Mouse (Mus musculus): ENCODE results near the gene D17H6S53E. TPM values are rescaled to one million over a fixed set of nuclear protein-coding genes. Genes with fewer than 3 reads are reported as not detected.
A peak's percentile ranks its signal among the peaks of the same experiment; 100 is the strongest.

D17H6S53E gene
- total RNA-seq, 1 experiment from 2014 or later: 6.3 TPM

- ATAC-seq (replicated peaks; ENCODE audit: low read depth, poor library complexity, severe bottlenecking): no peak
Observed at GRCm38 (mm10) chr17:35157254-35157653, 31.1 kb downstream of the D17H6S53E start.

- ATAC-seq (replicated peaks; ENCODE audit: low read depth, poor library complexity, severe bottlenecking): no peak
Observed at GRCm38 (mm10) chr17:35157661-35158175, 31.5 kb downstream of the D17H6S53E start.

GRCm38 (mm10) chr17:35158850-35159593 is 32.8 kb downstream of the D17H6S53E start:
- no peak for ATAC-seq (replicated peaks; ENCODE audit: low read depth, poor library complexity, severe bottlenecking)

- ATAC-seq (replicated peaks; ENCODE audit: low read depth, poor library complexity, severe bottlenecking): no peak
Observed at GRCm38 (mm10) chr17:35159638-35160037, 33.5 kb downstream of the D17H6S53E start.

- ATAC-seq (replicated peaks; ENCODE audit: low read depth, poor library complexity, severe bottlenecking): no peak
Observed at GRCm38 (mm10) chr17:35161421-35161820, 35.2 kb downstream of the D17H6S53E start.

GRCm38 (mm10) chr17:35162121-35162520 is 35.9 kb downstream of the D17H6S53E start:
- ATAC-seq (replicated peaks; ENCODE audit: low read depth, poor library complexity, severe bottlenecking): no peak

GRCm38 (mm10) chr17:35162730-35163129 is 36.6 kb downstream of the D17H6S53E start:
- ATAC-seq (replicated peaks; ENCODE audit: low read depth, poor library complexity, severe bottlenecking): no peak

- ATAC-seq (replicated peaks; ENCODE audit: low read depth, poor library complexity, severe bottlenecking): no peak
Observed at GRCm38 (mm10) chr17:35163326-35164081, 37.3 kb downstream of the D17H6S53E start.

GRCm38 (mm10) chr17:35164218-35164567 is 38.0 kb downstream of the D17H6S53E start:
- ATAC-seq (replicated peaks; ENCODE audit: low read depth, poor library complexity, severe bottlenecking): no peak

GRCm38 (mm10) chr17:35164568-35165450 is 38.6 kb downstream of the D17H6S53E start, which contains the start of gene Prrc2a:
TSS of gene Prrc2a (minus strand) at chr17:35164897.
- ATAC-seq (replicated peaks; ENCODE audit: low read depth, poor library complexity, severe bottlenecking): peak; percentile 90

GRCm38 (mm10) chr17:35165451-35166155 is 39.4 kb downstream of the D17H6S53E start:
- ATAC-seq (replicated peaks; ENCODE audit: low read depth, poor library complexity, severe bottlenecking): no peak

- ATAC-seq (replicated peaks; ENCODE audit: low read depth, poor library complexity, severe bottlenecking): no peak; the same call in 1 of the 2 replicates
Observed at GRCm38 (mm10) chr17:35166352-35167035, 40.3 kb downstream of the D17H6S53E start.

- ATAC-seq (replicated peaks; ENCODE audit: low read depth, poor library complexity, severe bottlenecking): no peak
Observed at GRCm38 (mm10) chr17:35167794-35168193, 41.6 kb downstream of the D17H6S53E start.

- no peak for ATAC-seq (replicated peaks; ENCODE audit: low read depth, poor library complexity, severe bottlenecking)
Observed at GRCm38 (mm10) chr17:35168541-35169207, 42.5 kb downstream of the D17H6S53E start.

GRCm38 (mm10) chr17:35172445-35173234 is 46.5 kb downstream of the D17H6S53E start:
- ATAC-seq (replicated peaks; ENCODE audit: low read depth, poor library complexity, severe bottlenecking): peak; percentile 51

GRCm38 (mm10) chr17:35173329-35173728 is 47.2 kb downstream of the D17H6S53E start:
- ATAC-seq (replicated peaks; ENCODE audit: low read depth, poor library complexity, severe bottlenecking): peak; percentile 29; the same call in 1 of the 2 replicates

- no peak for ATAC-seq (replicated peaks; ENCODE audit: low read depth, poor library complexity, severe bottlenecking)
Observed at GRCm38 (mm10) chr17:35174201-35174977, 48.2 kb downstream of the D17H6S53E start.
